ENCODE assay signal across 28 mouse cellular contexts in genomic region chr4:136377001-136377400, GRCm38 (mm10). TPM values are rescaled to one million over a fixed set of nuclear protein-coding genes. Genes with fewer than 3 reads are reported as not detected.
DNase-seq lines count a peak whose midpoint lies in the region; ATAC-seq and TF ChIP-seq lines count a peak whose summit lies in the region.
"Had no signal": no experiment of that assay in that cellular context is flagged by ENCODE, and none has a peak within 500 bp of the region (broad histone marks: within the 10 kb centered on the region; RNA-seq: fewer than 3 reads in every experiment).

No protein-coding gene starts in this region.

- WGBS in embryonic facial prominence, embryonic 14.5 days: 82% methylated on average over 5 of the region's 5 CpGs
- 88% methylated on average over 5 of the region's 5 CpGs for WGBS in embryonic facial prominence, embryonic 10.5 days
- 83% methylated on average over 5 of the region's 5 CpGs for WGBS in liver, embryonic 12.5 days (ENCODE audit: insufficient replicate concordance)

- peak; percentile 43 for DNase-seq in embryonic facial prominence, embryonic 14.5 days (ENCODE audit: low spot score)
- no peak for DNase-seq in embryonic facial prominence, embryonic 10.5 days (ENCODE audit: low spot score)
- DNase-seq in CH12.LX (ENCODE audit: extremely low read depth) (no peak), NIH3T3 (ENCODE audit: low read depth) (peak; percentile 61)
- peak; percentile 47 for DNase-seq in brain, adult 2 months (ENCODE audit: low read depth, low spot score)
- DNase-seq: B cell, adult 2 months; cerebellum, adult 11 months; cerebellum, adult 9-11 months; gastrocnemius, adult 2 months; kidney, adult 11 months; layer of hippocampus, adult 9-11 months; lung, adult 18-20 months; lung, postnatal 10 days; right cerebral cortex, adult 18-20 months; thymus, adult 2 months; thymus, postnatal 4 days had no signal

- no peaks in the 10 kb centered on the region for H3K9me3 ChIP-seq in embryonic facial prominence, embryonic 14.5 days (ENCODE audit: control insufficient read depth, low read length)
- H3K9me3 ChIP-seq in embryonic facial prominence, embryonic 10.5 days: no peaks in the 10 kb centered on the region
- peaks cover 6% of the 10 kb centered on the region for H3K9me3 ChIP-seq in CH12.LX (replicated peaks; ENCODE audit: low read length)
- no peaks in the 10 kb centered on the region for H3K9me3 ChIP-seq in liver, embryonic 12.5 days (replicated peaks)
- H3K9me3 ChIP-seq: forebrain, embryonic 13.5 days; hindbrain, embryonic 13.5 days; midbrain, embryonic 12.5 days; neural tube, embryonic 15.5 days had no signal

- H3K4me3 ChIP-seq in embryonic facial prominence, embryonic 14.5 days (ENCODE audit: low read depth, low read length): no peak overlapping the region
- no peak overlapping the region for H3K4me3 ChIP-seq in embryonic facial prominence, embryonic 10.5 days
- no peak overlapping the region for H3K4me3 ChIP-seq in CH12.LX (replicated peaks in 1 of 3; ENCODE audit: low read depth in 2 of 3, low read length in 2 of 3, poor library complexity in 1 of 3)
- H3K4me3 ChIP-seq in liver, embryonic 12.5 days: no peak overlapping the region
- H3K4me3 ChIP-seq: forebrain, embryonic 13.5 days; gastrocnemius, adult 2 months; hindbrain, embryonic 13.5 days; midbrain, embryonic 12.5 days; neural tube, embryonic 15.5 days had no signal

- H3K27me3 ChIP-seq in embryonic facial prominence, embryonic 14.5 days (replicated peaks; ENCODE audit: control insufficient read depth, insufficient read depth, low read length): no peaks in the 10 kb centered on the region
- H3K27me3 ChIP-seq in embryonic facial prominence, embryonic 10.5 days (replicated peaks; ENCODE audit: low read depth, poor library complexity, severe bottlenecking): no peaks in the 10 kb centered on the region
- H3K27me3 ChIP-seq in CH12.LX (replicated peaks): peaks cover 32% of the 10 kb centered on the region
- peaks cover 4% of the 10 kb centered on the region for H3K27me3 ChIP-seq in liver, embryonic 12.5 days (replicated peaks)
- H3K27me3 ChIP-seq: forebrain, embryonic 13.5 days; hindbrain, embryonic 13.5 days; midbrain, embryonic 12.5 days; neural tube, embryonic 15.5 days had no signal

- no peaks in the 10 kb centered on the region for H3K36me3 ChIP-seq in embryonic facial prominence, embryonic 14.5 days (ENCODE audit: control insufficient read depth, insufficient read depth, low read length)
- H3K36me3 ChIP-seq in embryonic facial prominence, embryonic 10.5 days (replicated peaks): no peaks in the 10 kb centered on the region
- no peaks in the 10 kb centered on the region for H3K36me3 ChIP-seq in CH12.LX (replicated peaks in 1 of 2; ENCODE audit: control insufficient read depth in 1 of 2, insufficient read depth in 1 of 2, low read length in 1 of 2)
- H3K36me3 ChIP-seq in liver, embryonic 12.5 days: no peaks in the 10 kb centered on the region
- H3K36me3 ChIP-seq: hindbrain, embryonic 13.5 days; midbrain, embryonic 12.5 days; neural tube, embryonic 15.5 days had no signal

- TF ChIP-seq CTCF in CH12.LX (conservative IDR thresholded peaks at IDR 0.05 in 1 of 2, IDR thresholded peaks at IDR 0.05 in 1 of 2; ENCODE audit: low read depth in 2 of 2, low read length in 2 of 2): no peak

- peaks cover 7% of the 10 kb centered on the region; the same call in 1 of the 2 replicates for H3K4me1 ChIP-seq in embryonic facial prominence, embryonic 14.5 days (ENCODE audit: control insufficient read depth, insufficient read depth, low read length)
- H3K4me1 ChIP-seq in embryonic facial prominence, embryonic 10.5 days: peaks cover 9% of the 10 kb centered on the region; the same call in 1 of the 2 replicates
- H3K4me1 ChIP-seq in CH12.LX (ENCODE audit: control insufficient read depth in 1 of 2, insufficient read depth in 2 of 2): no peaks in the 10 kb centered on the region
- H3K4me1 ChIP-seq in liver, embryonic 12.5 days: no peaks in the 10 kb centered on the region

- no peak for ATAC-seq in embryonic facial prominence, embryonic 14.5 days (ENCODE audit: low read depth)
- ATAC-seq in megakaryocyte, adult 5-6 weeks (ENCODE audit: poor library complexity, severe bottlenecking): no peak
- ATAC-seq in liver, embryonic 12.5 days: no peak
- ATAC-seq: forebrain, embryonic 13.5 days had no signal

- dilution Hi-C loops in CH12.LX (cut with MboI; ENCODE audit: extremely low pct_ligation_motif_present, extremely low pct_unique_long_range_greater_than_20kb, low sequenced_read_pairs): no loop called here

- TF ChIP-seq POLR2A in CH12.LX (IDR thresholded peaks at IDR 0.05; ENCODE audit: low read depth, low read length): no peak

- in situ Hi-C loops in CH12.LX (cut with MboI; ENCODE audit: low pct_ligation_motif_present, low pct_unique_long_range_greater_than_20kb, low sequenced_read_pairs): no loop called here

- no peak overlapping the region for H3K4me2 ChIP-seq in embryonic facial prominence, embryonic 14.5 days (ENCODE audit: low read depth, low read length)
- H3K4me2 ChIP-seq in CH12.LX (ENCODE audit: insufficient read depth, low read depth, poor library complexity, severe bottlenecking): no peak overlapping the region
- no peak overlapping the region for H3K4me2 ChIP-seq in liver, embryonic 12.5 days
- H3K4me2 ChIP-seq: forebrain, embryonic 13.5 days; hindbrain, embryonic 13.5 days; liver, embryonic 11.5 days; midbrain, embryonic 12.5 days; neural tube, embryonic 15.5 days had no signal

- no peaks in the 10 kb centered on the region for H3K79me2 ChIP-seq in CH12.LX (replicated peaks; ENCODE audit: control insufficient read depth, extremely low read depth, insufficient read depth, poor library complexity, severe bottlenecking)

- TF ChIP-seq RAD21 in CH12.LX (IDR thresholded peaks at IDR 0.05; ENCODE audit: low read depth, low read length): no peak

- no peak for TF ChIP-seq EP300 in CH12.LX (IDR thresholded peaks at IDR 0.05; ENCODE audit: low read length)

- no peak overlapping the region for H3K27ac ChIP-seq in embryonic facial prominence, embryonic 14.5 days (replicated peaks; ENCODE audit: low read depth, low read length)
- H3K27ac ChIP-seq in embryonic facial prominence, embryonic 10.5 days (replicated peaks): no peak overlapping the region
- H3K27ac ChIP-seq in CH12.LX (ENCODE audit: insufficient read depth, low read depth): no peak overlapping the region
- H3K27ac ChIP-seq in liver, embryonic 12.5 days: no peak overlapping the region
- H3K27ac ChIP-seq: forebrain, embryonic 13.5 days; gastrocnemius, adult 2 months; hindbrain, embryonic 13.5 days; kidney, postnatal 0 days; midbrain, embryonic 12.5 days; neural tube, embryonic 15.5 days had no signal

- no peak overlapping the region for H3K9ac ChIP-seq in embryonic facial prominence, embryonic 14.5 days (ENCODE audit: low read depth, low read length)
- H3K9ac ChIP-seq in CH12.LX (ENCODE audit: insufficient read depth, low read depth): no peak overlapping the region
- no peak overlapping the region for H3K9ac ChIP-seq in liver, embryonic 12.5 days
- H3K9ac ChIP-seq: forebrain, embryonic 13.5 days; hindbrain, embryonic 13.5 days; midbrain, embryonic 12.5 days; neural tube, embryonic 15.5 days had no signal

TF ChIP-seq in CH12.LX, 34 proteins besides CTCF, POLR2A, EP300 and RAD21:
- TF ChIP-seq MAFK (IDR thresholded peaks at IDR 0.05; ENCODE audit: insufficient replicate concordance, low read length): peak; percentile 85
- TF ChIP-seq CHD2 (IDR thresholded peaks at IDR 0.05; ENCODE audit: low read length): no peak

RNA-seq across cellular contexts. Expression of gene Htr1d, which starts 46.3 kb away (rescaled TPM):
- 1.2 and 1.4 TPM in 2 replicates for polyA plus RNA-seq in embryonic facial prominence, embryonic 14.5 days (2014; fragmentation: Nextera tagmentation; extraction: Ambion mirVana)
- polyA plus RNA-seq in embryonic facial prominence, embryonic 10.5 days (2016; fragmentation: Nextera tagmentation; extraction: Ambion mirVana): 0.16 TPM in 2 replicates
- total RNA-seq in CH12.LX (2012; rRNA removed): not detected in 2 replicates
- not detected in 2 replicates for total RNA-seq in CH12.LX (2014; rRNA removed)
- not detected in 2 replicates for polyA plus RNA-seq in CH12.LX (2012; ENCODE audit: insufficient read length, low read depth)
- not detected in 2 replicates for total RNA-seq in megakaryocyte, adult 5-6 weeks (2015)
- total RNA-seq in megakaryocyte, adult 5-6 weeks (2017): not detected in 2 replicates
- not detected in 2 replicates for polyA plus RNA-seq in liver, embryonic 12.5 days (2016; fragmentation: Nextera tagmentation; extraction: Ambion mirVana)
- total RNA-seq: gastrocnemius, adult 2 months; gastrocnemius, postnatal 4 days; heart, adult 8-10 months; heart, postnatal 25 days had no signal
- polyA plus RNA-seq: heart, embryonic 14.5 days; liver, embryonic 11.5 days had no signal

Comparison
In these comparisons a context has a peak if more than half of its experiments do, and no peak if none do; other contexts are left out.
1. DNase-seq: peak in embryonic facial prominence, embryonic 14.5 days (single experiment), NIH3T3 (single experiment) and brain, adult 2 months (single experiment); none in embryonic facial prominence, embryonic 10.5 days (single experiment) and CH12.LX (single experiment).